Mouse (Mus musculus) lung, postnatal 0 days (tissue): Measurements from ENCODE around the gene 1700015G11Rik.

Source experiments
- CTCF ChIP-seq: IDR thresholded peaks from 2 replicates; pipeline ENCODE4 v1.5.1; 2016; ENCODE audit warnings: antibody characterized with exemption, mild to moderate bottlenecking
- EP300 ChIP-seq: IDR thresholded peaks from 2 replicates; pipeline ENCODE4 v1.6.1; 2016; ENCODE audit warnings: antibody characterized with exemption, mild to moderate bottlenecking, control low read depth

GRCm38 (mm10) chr7:52024050-52024626 is 8.6 kb upstream of the 1700015G11Rik start:
- TF ChIP-seq EP300 (no peak), CTCF (no peak)
